Mouse (Mus musculus): ENCODE results near the gene Itga5.
A peak's percentile ranks its signal among the peaks of the same experiment; 100 is the strongest.

Itga5 gene

GRCm38 (mm10) chr15:103310365-103310910 is 56.1 kb downstream of the Itga5 start, which contains the start of gene Gpr84:
Gene Gpr84 (minus strand): TSS chr15:103310612.
- no peak for DNase-seq (ENCODE audit: low read depth)

GRCm38 (mm10) chr15:103308876-103309580 is 57.5 kb downstream of the Itga5 start:
- no peak for DNase-seq (ENCODE audit: low read depth)

- DNase-seq (ENCODE audit: low read depth): no peak
These were observed 58.3 kb downstream of the Itga5 start for GRCm38 (mm10) chr15:103308056-103308875.

GRCm38 (mm10) chr15:103307125-103307524 is 59.4 kb downstream of the Itga5 start:
- peak; percentile 97 for DNase-seq (ENCODE audit: low read depth)

- no peak for DNase-seq (ENCODE audit: low read depth)
These were observed 60.5 kb downstream of the Itga5 start for GRCm38 (mm10) chr15:103305792-103306645.

- peak; percentile 78 for DNase-seq (ENCODE audit: low read depth)
These were observed 61.4 kb downstream of the Itga5 start for GRCm38 (mm10) chr15:103305070-103305678.

GRCm38 (mm10) chr15:103304616-103304969 is 62.0 kb downstream of the Itga5 start:
- DNase-seq (ENCODE audit: low read depth): no peak

- DNase-seq (ENCODE audit: low read depth): no peak
These were observed 62.5 kb downstream of the Itga5 start for GRCm38 (mm10) chr15:103303916-103304615.

- DNase-seq (ENCODE audit: low read depth): no peak
These were observed 64.1 kb downstream of the Itga5 start for GRCm38 (mm10) chr15:103302341-103303021.

- DNase-seq (ENCODE audit: low read depth): no peak
These were observed 64.8 kb downstream of the Itga5 start for GRCm38 (mm10) chr15:103301547-103302340.

GRCm38 (mm10) chr15:103301046-103301445 is 65.5 kb downstream of the Itga5 start:
- no peak for DNase-seq (ENCODE audit: low read depth)

- no peak for DNase-seq (ENCODE audit: low read depth)
These were observed 66.0 kb downstream of the Itga5 start for GRCm38 (mm10) chr15:103300560-103300959.

GRCm38 (mm10) chr15:103300067-103300471 is 66.5 kb downstream of the Itga5 start:
- no peak for DNase-seq (ENCODE audit: low read depth)

- no peak for DNase-seq (ENCODE audit: low read depth)
These were observed 66.9 kb downstream of the Itga5 start for GRCm38 (mm10) chr15:103299644-103300043.

GRCm38 (mm10) chr15:103298861-103299616 is 67.5 kb downstream of the Itga5 start:
- no peak for DNase-seq (ENCODE audit: low read depth)

GRCm38 (mm10) chr15:103298026-103298425 is 68.5 kb downstream of the Itga5 start:
- no peak for DNase-seq (ENCODE audit: low read depth)

GRCm38 (mm10) chr15:103297313-103297712 is 69.2 kb downstream of the Itga5 start:
- no peak for DNase-seq (ENCODE audit: low read depth)

- no peak for DNase-seq (ENCODE audit: low read depth)
These were observed 70.7 kb downstream of the Itga5 start for GRCm38 (mm10) chr15:103295851-103296250.

- no peak for DNase-seq (ENCODE audit: low read depth)
These were observed 71.9 kb downstream of the Itga5 start for GRCm38 (mm10) chr15:103294649-103295048.
